Mouse (Mus musculus) neural tube, embryonic 15.5 days (tissue): ENCODE measurements around the gene Stx4a. TPM values are rescaled to one million over a fixed set of nuclear protein-coding genes. Genes with fewer than 3 reads are reported as not detected.
"Not testable (repeated sequence)": the region's sequence is repeated elsewhere in the genome, so short reads cannot be mapped to it uniquely, and the experiment has no call there.

Source experiments
- ATAC-seq: fragments of 200-750 bp; cut with Nextera tagmentation; 2 replicates; pipeline ENCODE4 v1.8.0; 2017; ENCODE audit warnings: mild to moderate bottlenecking, moderate TSS enrichment, moderate library complexity; ENCODE audit not compliant: low FRiP score
- H3K27ac ChIP-seq: fragments of 300-500 bp; sonication (generic); replicated peaks from 2 replicates; pipeline ENCODE4 v1.5.1; 2015; ENCODE audit warnings: mild to moderate bottlenecking, inconsistent platforms
- H3K27me3 ChIP-seq: fragments of 300-500 bp; sonication (generic); replicated peaks from 2 replicates; pipeline ENCODE4 v1.6.1; 2015; ENCODE audit warnings: inconsistent platforms
- H3K36me3 ChIP-seq: fragments of 300-500 bp; sonication (generic); 2 replicates; pipeline ENCODE4 v1.6.1; 2015; ENCODE audit warnings: inconsistent platforms
- H3K4me1 ChIP-seq: fragments of 300-500 bp; sonication (generic); 2 replicates; pipeline ENCODE4 v1.6.1; 2015; ENCODE audit warnings: inconsistent platforms
- H3K4me2 ChIP-seq: fragments of 300-500 bp; sonication (generic); 2 replicates; pipeline ENCODE4 v1.6.1; 2015; ENCODE audit warnings: inconsistent platforms, mild to moderate bottlenecking, moderate library complexity
- H3K4me3 ChIP-seq: fragments of 300-500 bp; sonication (generic); replicated peaks from 2 replicates; pipeline ENCODE4 v1.5.1; 2015; ENCODE audit warnings: mild to moderate bottlenecking, inconsistent platforms
- H3K9ac ChIP-seq: fragments of 300-500 bp; sonication (generic); replicated peaks from 2 replicates; pipeline ENCODE4 v1.6.1; 2015; ENCODE audit warnings: mild to moderate bottlenecking, inconsistent platforms
- H3K9me3 ChIP-seq: fragments of 300-500 bp; sonication (generic); replicated peaks from 2 replicates; pipeline ENCODE4 v1.6.1; 2016; ENCODE audit warnings: inconsistent platforms
- WGBS: fragments of 180-500 bp; shearing (Covaris S2); methylation state at CpG from one replicate; pipeline ENCODE4 v1.1.7; 2015; ENCODE audit warnings: mixed read lengths; 5-methylcytosine and 5-hydroxymethylcytosine counted together
- polyA plus RNA-seq: library from polyadenylated mRNA; unstranded; fragments of >200 nt; fragmentation: Nextera tagmentation; extraction: Ambion mirVana; gene quantifications from 2 replicates; pipeline ENCODE4 v1.2.1, GENCODE M21; 2015

The Stx4a gene
- polyA plus RNA-seq, 1 experiment from 2014 or later, result 20.2 TPM

- Histone ChIP-seq H3K4me1 (peaks cover 13% of the 10 kb centered on the region), H3K4me2 (peak within 1 kb of the TSS; percentile 72), H3K4me3 (peak within 1 kb of the TSS; percentile 61), H3K9me3 (no peaks in the 10 kb centered on the region), H3K27me3 (no peaks in the 10 kb centered on the region), H3K27ac (peak within 1 kb of the TSS; percentile 75), H3K36me3 (peaks cover 21% of the 10 kb centered on the region), H3K9ac (peak within 1 kb of the TSS; percentile 56)
- WGBS, result under 1% methylated on average over 26 of the region's 26 CpGs
- peak; percentile 97 for ATAC-seq
Observed at GRCm38 (mm10) chr7:127895442-127895841, 71.3 kb downstream of the Stx4a start, which contains the start of the genes Gm21974 and Vkorc1. Gene Gm21974, minus strand, starts transcription at chr7:127895454. Gene Vkorc1, minus strand, starts transcription at chr7:127895617.

- peaks cover 13% of the 10 kb centered on the region for H3K4me1 ChIP-seq
- not testable (repeated sequence) for H3K9ac ChIP-seq, H3K9me3 ChIP-seq, H3K27me3 ChIP-seq
- H3K36me3 ChIP-seq, result peaks cover 18% of the 10 kb centered on the region
- H3K27ac ChIP-seq, result peak overlapping the region; percentile 65
- WGBS, result 65% methylated on average over 7 of the region's 7 CpGs
- peak; percentile 22 for ATAC-seq
- peak overlapping the region; percentile 61 for H3K4me3 ChIP-seq
- peak overlapping the region; percentile 72 for H3K4me2 ChIP-seq
Observed at GRCm38 (mm10) chr7:127895891-127896290, 71.8 kb downstream of the Stx4a start.

- no peak overlapping the region for H3K4me3 ChIP-seq
- no peak overlapping the region for H3K9ac ChIP-seq
- H3K36me3 ChIP-seq, result peaks cover 16% of the 10 kb centered on the region
- peaks cover 13% of the 10 kb centered on the region for H3K4me1 ChIP-seq
- no peaks in the 10 kb centered on the region for H3K27me3 ChIP-seq
- H3K4me2 ChIP-seq, result no peak overlapping the region
- WGBS, result 59% methylated on average over 13 of the region's 13 CpGs
- H3K27ac ChIP-seq, result no peak overlapping the region
- ATAC-seq, result no peak
- no peaks in the 10 kb centered on the region for H3K9me3 ChIP-seq
Observed at GRCm38 (mm10) chr7:127896384-127896783, 72.3 kb downstream of the Stx4a start.

DNA sequence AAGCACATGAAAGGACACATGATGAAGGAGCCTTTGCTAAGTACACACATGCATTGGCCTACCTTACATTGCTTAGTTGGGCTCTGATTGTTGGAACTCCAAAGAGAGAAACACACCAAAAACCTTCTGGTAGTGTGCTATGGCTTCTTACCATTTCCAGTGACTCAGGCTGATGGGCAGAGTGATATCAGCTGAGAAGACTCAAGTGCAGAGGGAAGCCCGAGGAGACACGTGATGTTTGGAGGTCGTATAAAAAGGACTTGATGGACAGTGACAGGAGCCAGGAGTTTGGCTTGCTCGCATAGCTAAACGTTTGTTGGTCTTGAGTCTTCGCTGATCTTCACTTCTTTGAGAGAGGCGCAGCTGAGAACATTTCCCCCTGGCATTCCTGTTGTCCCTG, 73.4 kb downstream of the Stx4a start:
- Histone ChIP-seq H3K27me3 (no peaks in the 10 kb centered on the region), H3K4me2 (no peak overlapping the region), H3K4me3 (no peak overlapping the region), H3K36me3 (peaks cover 10% of the 10 kb centered on the region), H3K27ac (no peak overlapping the region), H3K4me1 (peaks cover 13% of the 10 kb centered on the region), H3K9ac (no peak overlapping the region), H3K9me3 (no peaks in the 10 kb centered on the region)
- ATAC-seq, result no peak
- WGBS, result 92% methylated on average over 7 of the region's 7 CpGs

GRCm38 (mm10) chr7:127898179-127898956, 74.3 kb downstream of the Stx4a start:
- H3K9me3 ChIP-seq, result no peaks in the 10 kb centered on the region
- H3K27ac ChIP-seq, result no peak overlapping the region
- H3K9ac ChIP-seq, result no peak overlapping the region
- 37% methylated on average over 10 of the region's 10 CpGs for WGBS
- no peak overlapping the region for H3K4me3 ChIP-seq
- H3K27me3 ChIP-seq, result no peaks in the 10 kb centered on the region
- H3K4me2 ChIP-seq, result no peak overlapping the region
- H3K4me1 ChIP-seq, result peaks cover 13% of the 10 kb centered on the region
- H3K36me3 ChIP-seq, result peaks cover 2% of the 10 kb centered on the region; the same call in 1 of the 2 replicates
- ATAC-seq, result no peak

Other genes with a start within 250 kb of the Stx4a start
- gene Ccdc189, start 235.7 kb upstream of the Stx4a start, polyA plus RNA-seq, result 7.1 and 7.4 TPM in 2 replicates
- 37.9 and 38.5 TPM in 2 replicates for gene Rnf40, start 235.5 kb upstream of the Stx4a start, polyA plus RNA-seq
- 14.5 and 15.8 TPM in 2 replicates for gene Zfp629, start 208.5 kb upstream of the Stx4a start, polyA plus RNA-seq
- gene Bcl7c, start 115.4 kb upstream of the Stx4a start, polyA plus RNA-seq, result 49.5 and 62.9 TPM in 2 replicates
- gene Ctf1, start 111.6 kb upstream of the Stx4a start, polyA plus RNA-seq, result 3.6 and 6.2 TPM in 2 replicates
- 0.09 and 0.13 TPM in 2 replicates for gene Ctf2, start 92.1 kb upstream of the Stx4a start, polyA plus RNA-seq
- 6.9 and 8.7 TPM in 2 replicates for gene Fbxl19, start 79.8 kb upstream of the Stx4a start, polyA plus RNA-seq
- gene Orai3, start 54.5 kb upstream of the Stx4a start, polyA plus RNA-seq, result 8.6 and 13.5 TPM in 2 replicates
- gene Setd1a, start 47.6 kb upstream of the Stx4a start, polyA plus RNA-seq, result 17.8 and 19.5 TPM in 2 replicates
- gene Gm49388, start 38.7 kb upstream of the Stx4a start, polyA plus RNA-seq, result not detected in 2 replicates
- gene Hsd3b7, start 23.7 kb upstream of the Stx4a start, polyA plus RNA-seq, result 9.8 and 11.6 TPM in 2 replicates
- gene Stx1b, start 255 bp downstream of the Stx4a start, polyA plus RNA-seq, result 66.0 and 70.8 TPM in 2 replicates
- 7.0 and 8.6 TPM in 2 replicates for gene Zfp646, start 51.9 kb downstream of the Stx4a start, polyA plus RNA-seq
- 28.9 and 30.4 TPM in 2 replicates for gene Zfp668, start 52.5 kb downstream of the Stx4a start, polyA plus RNA-seq
- gene Prss53, start 66.7 kb downstream of the Stx4a start, polyA plus RNA-seq, result 1.1 and 1.2 TPM in 2 replicates
- not detected in 2 replicates for gene Gm21974, start 71.2 kb downstream of the Stx4a start, polyA plus RNA-seq
- gene Vkorc1, start 71.3 kb downstream of the Stx4a start, polyA plus RNA-seq, result 86.2 and 96.0 TPM in 2 replicates
- gene Bckdk, start 79.8 kb downstream of the Stx4a start, polyA plus RNA-seq, result 58.2 and 66.7 TPM in 2 replicates
- gene Kat8, start 88.2 kb downstream of the Stx4a start, polyA plus RNA-seq, result 41.3 and 46.1 TPM in 2 replicates
- 0.40 and 5.1 TPM in 2 replicates for gene Prss8, start 105.8 kb downstream of the Stx4a start, polyA plus RNA-seq
- 13.9 and 16.2 TPM in 2 replicates for gene Prss36, start 122.4 kb downstream of the Stx4a start, polyA plus RNA-seq
- gene Fus, start 143.2 kb downstream of the Stx4a start, polyA plus RNA-seq, result 357 and 362 TPM in 2 replicates
- gene Pycard, start 169.6 kb downstream of the Stx4a start, polyA plus RNA-seq, result 8.0 and 46.9 TPM in 2 replicates
- gene Trim72, start 179.7 kb downstream of the Stx4a start, polyA plus RNA-seq, result 0.31 and 0.40 TPM in 2 replicates
- gene Itgam, start 238.3 kb downstream of the Stx4a start, polyA plus RNA-seq, result 1.2 and 1.7 TPM in 2 replicates
- gene Gm49368, start 238.4 kb downstream of the Stx4a start, polyA plus RNA-seq, result not detected in 2 replicates